Mouse (Mus musculus) gastrocnemius, postnatal 36 days (tissue): ENCODE measurements around the gene Nfatc2. TPM values are rescaled to one million over a fixed set of nuclear protein-coding genes. Genes with fewer than 3 reads are reported as not detected.

Source experiments
- DNase-seq, 2 experiments: peaks; one replicate each; pipeline ENCODE4 v3.0.0; 2022
- intact Hi-C: fragments of 180-260 bp; cut with DNase I; formaldehyde crosslinking; loops from one replicate; pipeline ENCODE4 v1.15.1; 2025
- total RNA-seq, 2 experiments: library from RNA; stranded (reverse); gene quantifications; 2 replicates each; pipeline ENCODE4 v1.2.3; 2021

Gene Nfatc2
- total RNA-seq, 2 experiments from 2014 or later = 5.3 to 10.4 TPM

- DNase-seq = no peak
- intact Hi-C loops = no loop called here
Observed at GRCm38 (mm10) chr2:168613092-168613880, 11.8 kb upstream of the Nfatc2 start.

GRCm38 (mm10) chr2:168610941-168611340 lies 9.5 kb upstream of the Nfatc2 start:
- intact Hi-C loops = no loop called here
- no peak for DNase-seq

DNA sequence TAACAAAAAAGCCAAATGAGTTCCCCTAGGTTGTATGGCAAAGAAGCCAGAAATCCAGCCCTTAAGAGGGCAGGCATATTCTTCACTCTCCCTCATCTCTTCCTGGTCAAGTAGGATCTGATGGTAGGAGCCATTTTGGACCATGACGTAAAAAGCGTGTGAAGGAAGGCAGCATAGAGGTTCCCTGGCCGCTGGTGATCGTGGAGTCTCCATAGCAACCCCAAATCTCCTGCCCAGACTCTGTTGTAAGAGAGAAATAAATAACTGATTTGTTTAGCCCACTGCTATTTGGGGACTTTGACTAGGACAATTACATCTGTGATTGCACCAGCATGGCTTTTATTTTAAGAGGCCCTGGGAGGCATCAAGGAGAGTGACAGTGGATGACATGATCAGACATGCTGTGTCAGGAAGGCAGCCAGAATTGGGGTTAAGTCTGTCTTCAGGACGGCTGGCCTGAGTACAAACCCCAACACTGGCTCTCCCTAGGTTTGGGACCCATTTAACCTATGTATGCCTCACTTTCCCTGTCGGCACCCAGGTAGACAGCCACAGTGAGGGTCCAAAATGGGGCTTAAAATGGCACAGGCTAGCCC lies 8.3 kb upstream of the Nfatc2 start:
- intact Hi-C loops = no loop called here
- no peak for DNase-seq

- no peak for DNase-seq
- intact Hi-C loops = no loop called here
Observed at GRCm38 (mm10) chr2:168608125-168608564, 6.7 kb upstream of the Nfatc2 start.

GRCm38 (mm10) chr2:168604655-168605070 lies 3.2 kb upstream of the Nfatc2 start:
- peak in 1 of 2 experiments; percentile 35 for DNase-seq
- intact Hi-C loops = no loop called here

- intact Hi-C loops = no loop called here
Observed at GRCm38 (mm10) chr2:168602387-168602741, 907 bp upstream of the Nfatc2 start.

GRCm38 (mm10) chr2:168600750-168601490 lies 537 bp downstream of the Nfatc2 start:
- intact Hi-C loops = no loop called here
- DNase-seq = no peak

More at GRCm38 (mm10) chr2:168602387-168602741, 907 bp upstream of the Nfatc2 start:
- DNase-seq = no peak

- intact Hi-C loops = no loop called here
- DNase-seq = no peak
Observed at GRCm38 (mm10) chr2:168595693-168596092, 5.8 kb downstream of the Nfatc2 start.

DNA sequence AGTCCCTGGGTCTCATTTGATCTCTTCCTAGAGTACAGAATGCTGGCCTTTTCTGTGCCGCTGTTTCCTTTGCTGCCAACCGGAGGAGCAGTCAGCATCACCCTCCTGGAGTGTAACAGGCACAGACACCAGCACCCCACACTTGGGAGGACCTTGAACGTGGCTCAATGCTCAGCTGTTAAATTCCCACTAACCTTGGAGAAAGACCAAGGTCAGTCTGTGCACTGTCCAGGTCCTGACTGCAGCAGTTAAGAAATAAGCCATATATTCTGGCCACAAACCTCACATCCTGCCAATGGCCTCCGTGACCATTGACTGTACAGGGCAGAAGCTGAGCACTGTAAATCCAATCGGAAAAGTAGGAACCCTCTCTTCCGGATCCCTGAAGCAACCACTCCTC lies 7.8 kb downstream of the Nfatc2 start:
- no peak for DNase-seq
- intact Hi-C loops = no loop called here

DNA sequence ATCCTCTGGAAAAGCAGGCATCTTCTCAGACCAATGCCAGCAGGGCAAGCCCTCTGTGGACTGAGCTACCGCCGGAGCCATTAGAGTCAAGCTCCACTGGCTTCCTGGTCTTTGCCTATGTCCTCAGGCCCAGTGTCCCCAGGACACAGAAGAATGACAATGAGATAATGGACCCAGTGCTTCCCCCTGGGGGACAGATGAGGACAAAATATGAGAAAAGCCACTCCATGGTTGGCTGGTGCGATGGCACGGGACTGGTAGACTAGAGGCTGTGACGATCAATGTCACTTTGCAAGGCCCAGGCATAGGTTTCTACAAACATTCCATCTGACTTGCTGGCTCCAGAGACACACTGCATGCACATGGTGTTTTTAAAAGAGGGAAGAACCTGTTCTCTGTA lies 8.5 kb downstream of the Nfatc2 start:
- intact Hi-C loops = no loop called here
- no peak for DNase-seq

GRCm38 (mm10) chr2:168591076-168591475 lies 10.4 kb downstream of the Nfatc2 start:
- DNase-seq = no peak
- intact Hi-C loops = no loop called here

DNA sequence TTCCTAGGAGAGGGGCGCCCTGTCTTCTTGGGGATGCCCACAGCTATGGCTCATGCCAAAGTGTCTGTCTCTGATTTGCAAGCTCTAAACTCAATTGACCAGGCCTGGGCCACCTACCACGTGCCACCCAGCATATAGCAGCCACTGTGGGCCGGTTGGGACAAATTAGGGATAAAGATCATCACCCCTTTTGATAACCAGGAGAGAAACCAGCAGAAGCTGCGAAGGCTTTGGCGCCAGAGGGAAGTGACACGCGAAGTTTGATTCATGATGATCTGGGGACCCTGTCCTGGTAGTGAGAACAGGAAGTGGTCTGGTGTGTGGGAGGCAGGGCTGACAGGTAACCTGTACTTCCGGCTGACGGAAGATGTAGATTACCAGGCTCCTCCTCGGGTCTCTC lies 10.9 kb downstream of the Nfatc2 start:
- no peak for DNase-seq
- intact Hi-C loops = no loop called here

DNA sequence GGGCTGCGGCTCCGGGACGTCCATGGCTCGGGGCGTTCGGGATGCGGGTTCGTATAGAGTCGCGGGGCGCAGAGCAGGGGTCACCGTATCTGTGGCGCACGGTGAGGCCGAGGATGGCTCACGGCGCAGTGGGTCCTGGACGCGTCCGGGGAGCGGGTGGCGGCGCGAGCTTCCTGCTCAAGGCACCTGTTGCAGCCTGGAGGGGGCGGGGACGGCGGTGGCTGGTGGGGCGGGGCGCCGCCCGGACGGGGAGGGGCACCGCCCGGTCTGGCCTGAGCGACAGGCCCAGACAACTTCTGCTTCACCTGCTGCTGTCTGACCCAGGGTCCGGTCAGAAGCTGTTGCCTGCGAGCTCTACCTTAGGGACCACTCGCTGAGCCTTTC lies 11.3 kb downstream of the Nfatc2 start:
- intact Hi-C loops = no loop called here
- peak in 1 of 2 experiments; percentile 29 for DNase-seq

- DNase-seq = no peak
- intact Hi-C loops = no loop called here
Observed at GRCm38 (mm10) chr2:168589368-168590167, 11.9 kb downstream of the Nfatc2 start.

- no peak for DNase-seq
- intact Hi-C loops = no loop called here
Observed at GRCm38 (mm10) chr2:168588591-168589367, 12.7 kb downstream of the Nfatc2 start.

DNA sequence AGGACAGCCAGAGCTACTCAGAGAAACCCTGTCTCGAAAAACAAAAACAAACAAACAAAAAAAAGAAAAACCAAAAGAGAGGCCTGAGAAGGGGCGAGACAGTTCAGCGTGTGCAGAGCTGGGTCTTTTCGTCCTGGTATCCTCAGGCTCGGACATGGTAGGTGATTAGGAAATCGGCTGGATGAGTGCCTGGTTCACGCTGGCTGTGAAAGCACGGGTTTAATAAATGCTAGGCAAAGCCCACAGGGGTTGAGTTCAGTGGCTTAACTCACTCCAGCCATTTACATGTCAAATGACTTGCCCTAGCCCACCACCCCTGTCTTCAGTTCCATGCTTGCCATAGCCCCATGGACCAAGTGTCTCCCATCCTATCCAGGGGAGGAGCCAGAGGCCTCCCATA lies 14.3 kb downstream of the Nfatc2 start:
- DNase-seq = no peak

DNA sequence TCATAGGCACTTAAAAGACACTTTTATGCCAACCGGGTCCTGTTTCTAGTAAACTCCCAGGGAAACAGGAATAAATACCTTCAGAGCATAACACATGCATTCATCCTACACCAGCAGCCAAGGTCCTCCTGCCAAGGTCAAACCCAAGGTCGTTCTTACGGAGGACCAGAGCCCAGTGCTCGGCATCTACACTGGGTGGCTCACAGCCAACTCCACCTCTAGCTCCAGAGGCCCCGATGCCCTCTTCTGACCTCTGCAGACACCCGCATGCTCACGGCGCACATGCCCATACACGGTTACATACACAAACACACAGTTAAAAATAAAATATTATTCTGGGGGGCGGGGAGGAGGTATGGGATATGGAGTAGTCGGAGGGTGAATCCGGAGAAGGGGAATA lies 14.9 kb downstream of the Nfatc2 start:
- intact Hi-C loops = no loop called here
- no peak for DNase-seq

More for the DNA sequence above, 14.3 kb downstream of the Nfatc2 start:
- intact Hi-C loops = no loop called here

DNA sequence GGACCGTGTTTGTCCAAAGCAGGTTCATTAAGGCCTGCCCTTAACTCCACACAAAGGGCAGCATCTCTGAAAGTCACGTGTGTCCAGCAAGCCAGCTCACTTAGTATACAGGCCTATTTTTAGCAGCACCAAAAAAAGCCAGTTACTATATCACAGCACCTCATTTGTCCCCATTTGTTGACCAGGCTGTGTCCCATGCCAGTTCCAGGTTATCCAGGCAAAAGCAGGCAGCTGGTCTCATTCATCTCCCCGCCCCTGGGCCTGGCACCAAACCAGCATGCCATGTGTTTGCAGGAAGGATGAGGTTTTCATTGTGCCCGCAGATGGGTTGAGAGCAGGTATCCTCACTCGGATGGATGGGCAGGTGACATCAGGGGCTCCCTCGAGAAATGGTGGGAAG lies 16.6 kb downstream of the Nfatc2 start:
- DNase-seq = no peak
- intact Hi-C loops = no loop called here

DNA sequence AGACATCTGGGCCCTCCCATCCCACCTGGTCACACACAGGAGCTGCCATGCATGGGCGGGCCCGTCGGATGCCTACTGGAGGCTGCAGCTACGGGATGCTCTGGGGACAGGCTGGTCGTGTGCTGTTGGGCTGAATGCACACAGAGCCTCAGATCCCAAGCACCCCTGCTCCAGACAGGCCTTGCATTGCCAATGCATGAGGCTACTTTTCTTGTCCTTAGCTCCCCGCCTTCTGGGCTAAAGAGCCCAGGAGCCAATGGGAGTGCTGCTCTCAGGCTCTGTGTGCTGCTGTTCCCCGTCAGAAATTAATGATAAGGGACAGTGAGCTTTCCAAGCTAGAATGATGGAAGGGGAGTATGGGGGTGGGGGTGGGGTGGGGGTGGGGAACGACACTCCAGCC lies 17.0 kb downstream of the Nfatc2 start:
- intact Hi-C loops = no loop called here
- DNase-seq = no peak

- intact Hi-C loops = no loop called here
- no peak for DNase-seq
Observed at GRCm38 (mm10) chr2:168583084-168583483, 18.4 kb downstream of the Nfatc2 start.
